Mouse (Mus musculus) testis, adult 2 months (tissue): ENCODE measurements around the gene Inafm2.

Source experiments
- CTCF ChIP-seq: fragments of 200-500 bp; IDR thresholded peaks from 2 replicates; pipeline ENCODE4 v1.5.1; 2012; ENCODE audit warnings: low read depth, mild to moderate bottlenecking, inconsistent platforms, low read length, moderate library complexity; ENCODE audit not compliant: control insufficient read depth, insufficient read depth, insufficient replicate concordance
- POLR2A ChIP-seq: fragments of 200-500 bp; IDR thresholded peaks from 2 replicates; pipeline ENCODE4 v1.6.1; 2012; ENCODE audit warnings: low read depth, mild to moderate bottlenecking, inconsistent platforms, low read length, moderate library complexity; ENCODE audit not compliant: control insufficient read depth

- TF ChIP-seq CTCF (no peak), POLR2A (no peak)
Measured at GRCm38 (mm10) chr2:118725511-118725910, 20.0 kb upstream of the Inafm2 start.
